Mouse (Mus musculus) cerebellum, adult 2 months (tissue): Measurements from ENCODE around the gene Bcas2. TPM values are rescaled to one million over a fixed set of nuclear protein-coding genes. Genes with fewer than 3 reads are reported as not detected.

ENCODE experiments used
- DNase-seq, 2 experiments: peaks; one replicate each; pipeline ENCODE4 v3.0.0; 2021
- H3K27ac ChIP-seq: fragments of 200-500 bp; 2 replicates; pipeline ENCODE4 v1.5.1; 2012; ENCODE audit warnings: low read length, control low read depth, inconsistent platforms; ENCODE audit not compliant: insufficient read depth
- H3K27me3 ChIP-seq: fragments of 200-500 bp; 2 replicates; pipeline ENCODE4 v1.6.1; 2012; ENCODE audit warnings: inconsistent platforms, mild to moderate bottlenecking, low read length, moderate library complexity; ENCODE audit not compliant: control insufficient read depth, insufficient read depth
- H3K4me1 ChIP-seq: fragments of 200-500 bp; 2 replicates; pipeline ENCODE4 v1.6.1; 2011; ENCODE audit warnings: low read length; ENCODE audit not compliant: control insufficient read depth, insufficient read depth
- H3K4me3 ChIP-seq: fragments of 200-500 bp; replicated peaks from 2 replicates; pipeline ENCODE3; 2011; ENCODE audit warnings: mild to moderate bottlenecking, low read depth, low read length, control low read depth; ENCODE audit not compliant: insufficient read depth
- CTCF ChIP-seq: fragments of 200-500 bp; IDR thresholded peaks from 2 replicates; pipeline ENCODE4 v1.5.1; 2011; ENCODE audit warnings: low read depth, mild to moderate bottlenecking, control low read depth, low read length, moderate library complexity, borderline replicate concordance; ENCODE audit not compliant: insufficient read depth
- POLR2A ChIP-seq: fragments of 200-500 bp; IDR thresholded peaks from 2 replicates; pipeline ENCODE4 v1.6.1; 2011; ENCODE audit warnings: low read length, control low read depth, borderline replicate concordance; ENCODE audit not compliant: insufficient read depth
- WGBS: fragments of 180-500 bp; shearing (Covaris S2); methylation state at CpG from one replicate; pipeline ENCODE4 v1.1.7; 2018; 5-methylcytosine and 5-hydroxymethylcytosine counted together
- polyA plus RNA-seq: library from polyadenylated mRNA; depleted of rRNA; stranded (reverse); fragments of >200 nt; gene quantifications from 2 replicates; pipeline ENCODE4 v1.2.3, GENCODE M21; 2012

The Bcas2 gene
- polyA plus RNA-seq, 1 experiment, result 139 TPM

DNA sequence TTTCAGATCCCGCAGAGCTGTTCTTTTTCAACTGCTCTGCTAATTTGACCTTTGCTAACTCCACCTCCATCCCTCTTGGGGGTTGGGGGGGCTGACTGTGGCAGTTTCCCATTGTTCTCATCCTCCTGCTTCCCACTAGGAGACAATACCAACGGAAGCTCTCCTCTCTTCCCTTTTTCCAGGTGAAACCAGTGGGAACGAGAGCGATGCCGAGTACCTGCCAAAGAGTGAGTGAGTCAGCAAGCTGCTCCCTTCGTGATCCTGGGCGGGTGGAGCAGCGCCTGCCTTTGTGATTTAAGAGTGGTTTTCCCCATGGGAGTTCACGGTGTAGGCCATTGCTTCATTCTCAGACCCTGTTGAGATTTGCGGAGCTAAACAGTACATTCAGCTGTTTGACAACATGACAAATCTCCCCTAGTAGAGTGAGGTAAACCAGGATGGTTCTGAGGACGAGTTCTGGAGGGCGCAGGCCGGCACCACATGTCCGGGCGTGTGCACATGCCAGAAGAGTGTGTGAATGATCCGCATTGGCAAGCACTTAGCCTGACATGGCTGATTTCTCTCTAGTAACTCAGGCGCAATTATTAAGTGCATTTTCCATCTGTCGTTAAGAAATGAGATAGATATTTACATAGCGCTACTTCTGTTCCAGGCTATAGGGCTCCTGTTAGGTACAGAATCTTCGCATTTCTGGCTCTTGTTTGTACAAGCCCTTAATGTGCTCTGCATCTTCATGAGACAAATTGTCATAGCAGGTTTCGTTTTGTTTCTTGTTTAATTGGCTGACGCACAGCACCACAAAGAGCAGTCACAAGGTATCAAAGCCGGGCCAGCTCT lies 24.9 kb upstream of the Bcas2 start:
- Histone ChIP-seq H3K4me3 (no peak overlapping the region), H3K4me1 (peaks cover 7% of the 10 kb centered on the region; the same call in 1 of the 2 replicates), H3K27ac (no peak overlapping the region), H3K27me3 (no peaks in the 10 kb centered on the region)
- 27% methylated on average over 23 of the region's 23 CpGs for WGBS
- no peak for TF ChIP-seq POLR2A
- TF ChIP-seq CTCF, result no peak
- DNase-seq, result peak; percentile 10 to 19

DNA sequence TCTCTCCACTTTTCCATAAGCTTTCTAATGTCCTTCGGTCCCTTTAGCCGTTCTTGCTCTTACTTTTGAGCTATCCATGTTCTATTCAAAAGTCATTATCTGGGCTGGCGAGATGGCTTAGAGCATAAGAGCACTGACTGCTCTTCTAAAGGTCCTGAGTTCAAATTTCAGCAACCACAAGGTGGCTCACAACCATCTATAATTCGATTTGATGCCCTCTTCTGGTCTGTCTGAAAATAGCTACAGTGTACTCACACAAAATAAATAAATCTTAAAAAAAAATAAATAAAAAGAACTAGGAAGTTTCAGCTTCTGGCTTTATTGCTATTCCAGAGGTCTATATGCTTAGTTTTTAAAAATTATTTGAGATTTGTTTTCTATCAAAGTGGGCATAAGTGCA lies 23.7 kb upstream of the Bcas2 start:
- 85% methylated on average over 4 of the region's 4 CpGs for WGBS
- TF ChIP-seq POLR2A, result no peak
- no peaks in the 10 kb centered on the region for H3K27me3 ChIP-seq

GRCm38 (mm10) chr3:103148941-103149340 lies 22.5 kb upstream of the Bcas2 start:
- DNase-seq, result no peak
- Histone ChIP-seq H3K4me3 (no peak overlapping the region), H3K4me1 (peaks cover 7% of the 10 kb centered on the region; the same call in 1 of the 2 replicates), H3K27ac (no peak overlapping the region), H3K27me3 (no peaks in the 10 kb centered on the region)
- 86% methylated on average over 10 of the region's 10 CpGs for WGBS
- TF ChIP-seq POLR2A (no peak), CTCF (no peak)

More for the DNA sequence above, 23.7 kb upstream of the Bcas2 start:
- Histone ChIP-seq H3K27ac (no peak overlapping the region), H3K4me1 (peaks cover 7% of the 10 kb centered on the region; the same call in 1 of the 2 replicates), H3K4me3 (no peak overlapping the region)
- DNase-seq, result no peak

DNA sequence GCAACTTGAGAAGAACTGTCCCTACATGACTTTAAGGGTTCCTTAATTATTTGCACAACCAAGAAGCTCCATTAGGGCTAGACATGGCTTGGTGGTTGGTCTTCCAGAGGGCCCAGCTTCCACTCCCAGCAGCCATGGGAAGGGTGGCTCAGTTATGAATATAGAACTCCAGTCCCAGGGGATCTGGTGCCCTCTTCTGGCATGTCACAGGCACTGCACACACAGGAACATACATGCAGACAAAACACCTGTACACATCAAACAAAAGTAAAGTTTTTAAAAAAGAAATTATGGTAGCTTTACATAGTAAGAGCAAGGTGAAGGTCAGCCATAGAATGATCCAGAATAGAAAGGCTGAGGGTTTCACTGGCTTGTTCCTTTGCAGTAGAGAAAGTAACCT lies 17.7 kb upstream of the Bcas2 start:
- Histone ChIP-seq H3K4me1 (no peaks in the 10 kb centered on the region), H3K4me3 (no peak overlapping the region), H3K27me3 (no peaks in the 10 kb centered on the region), H3K27ac (no peak overlapping the region)
- no peak for DNase-seq
- TF ChIP-seq CTCF (no peak), POLR2A (no peak)

DNA sequence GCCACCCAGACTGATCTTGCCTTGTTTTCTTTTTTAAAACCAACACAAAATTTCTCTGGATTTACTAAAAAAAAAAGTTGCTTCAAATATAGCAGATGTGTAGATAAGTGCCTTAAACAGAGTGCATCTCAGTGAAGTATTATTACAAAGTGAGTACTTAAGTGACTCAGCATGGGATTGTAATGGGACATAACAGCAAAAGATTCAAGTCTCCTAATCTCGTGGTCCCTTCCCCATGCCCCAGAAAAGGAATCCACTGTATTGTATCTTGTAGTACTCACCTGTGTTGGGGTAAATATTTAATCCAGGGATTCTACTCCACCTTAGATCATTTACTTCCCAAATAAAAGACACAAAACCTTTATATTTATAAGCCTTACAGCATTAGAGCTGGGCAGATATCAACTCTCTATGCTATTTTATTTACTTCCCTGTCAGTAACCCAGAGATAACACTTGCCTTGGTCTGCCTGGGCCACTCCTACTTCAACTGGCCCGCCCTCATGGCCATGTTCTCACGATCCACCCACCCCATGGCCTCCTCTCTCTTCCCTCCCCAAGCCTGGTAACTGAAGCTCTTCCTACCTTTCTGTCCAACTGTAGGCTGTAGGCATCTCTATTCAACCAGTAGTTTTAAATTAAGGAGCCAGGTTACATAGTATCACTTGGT lies 12.1 kb upstream of the Bcas2 start:
- H3K27me3 ChIP-seq, result no peaks in the 10 kb centered on the region
- WGBS, result 64% methylated on average over 3 of the region's 3 CpGs
- H3K4me1 ChIP-seq, result no peaks in the 10 kb centered on the region
- TF ChIP-seq POLR2A (no peak), CTCF (no peak)
- H3K4me3 ChIP-seq, result no peak overlapping the region
- H3K27ac ChIP-seq, result no peak overlapping the region
- DNase-seq, result no peak

GRCm38 (mm10) chr3:103169771-103170170 lies 1.7 kb upstream of the Bcas2 start:
- no peaks in the 10 kb centered on the region for H3K4me1 ChIP-seq
- H3K27me3 ChIP-seq, result no peaks in the 10 kb centered on the region
- H3K27ac ChIP-seq, result no peak overlapping the region
- DNase-seq, result peak; percentile 57 to 64
- TF ChIP-seq POLR2A, result no peak
- peak; percentile 61; the same call in 1 of the 2 replicates for TF ChIP-seq CTCF
- 20% methylated on average over 4 of the region's 4 CpGs for WGBS
- no peak overlapping the region for H3K4me3 ChIP-seq

DNA sequence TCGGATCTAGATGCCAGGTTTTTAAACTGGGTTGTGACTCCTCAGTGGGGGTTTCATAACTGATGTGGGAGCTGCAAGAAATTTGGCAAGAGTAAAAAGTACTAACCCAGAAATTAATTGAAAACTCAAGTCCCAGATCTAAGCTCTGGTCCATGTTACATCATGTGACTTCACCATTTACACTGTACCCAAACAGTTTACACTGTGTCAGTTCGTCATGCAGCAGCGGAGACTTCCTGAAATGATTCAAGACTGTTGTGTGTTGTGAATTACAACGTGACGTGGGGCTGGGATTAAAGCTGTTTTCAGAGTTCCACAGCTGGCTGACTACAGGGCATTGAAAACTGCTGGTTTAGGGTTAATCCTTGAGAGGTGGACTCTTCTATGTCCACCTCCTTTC lies 1.2 kb downstream of the Bcas2 start:
- no peak for DNase-seq
- 27% methylated on average over 5 of the region's 5 CpGs for WGBS
- H3K27ac ChIP-seq, result no peak overlapping the region
- H3K4me1 ChIP-seq, result no peaks in the 10 kb centered on the region
- H3K4me3 ChIP-seq, result peak overlapping the region; percentile 60
- TF ChIP-seq POLR2A (no peak), CTCF (no peak)
- H3K27me3 ChIP-seq, result no peaks in the 10 kb centered on the region

- Histone ChIP-seq H3K4me1 (no peaks in the 10 kb centered on the region), H3K4me3 (no peak overlapping the region), H3K27ac (no peak overlapping the region), H3K27me3 (no peaks in the 10 kb centered on the region)
- 95% methylated on average over 4 of the region's 4 CpGs for WGBS
- no peak for DNase-seq
- TF ChIP-seq CTCF, result no peak
- TF ChIP-seq POLR2A, result no peak
Measured at GRCm38 (mm10) chr3:103176740-103177139, 5.3 kb downstream of the Bcas2 start.
